Mouse (Mus musculus): ENCODE data around the gene Atxn7l3.

Gene Atxn7l3

DNA sequence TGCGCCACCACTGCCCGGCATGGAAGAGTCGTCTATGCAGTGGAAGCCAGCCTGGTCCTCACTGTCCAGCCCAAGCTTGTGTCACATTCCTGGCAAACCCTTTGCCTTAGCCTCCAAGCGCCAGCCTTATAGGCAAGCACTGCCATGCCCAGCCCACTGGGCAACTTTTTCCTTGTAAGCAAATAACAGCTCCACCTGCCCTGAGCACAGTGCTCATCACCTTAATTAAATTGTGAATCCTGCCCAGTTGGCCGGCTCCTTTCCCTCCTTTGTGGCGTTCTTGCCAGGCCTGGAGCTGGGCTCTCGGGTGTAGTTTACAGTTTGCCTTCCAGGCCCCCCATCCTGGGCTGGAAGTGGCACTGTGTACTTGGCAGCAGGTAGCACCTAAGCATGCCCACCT, 33.2 kb downstream of the Atxn7l3 start:
- DNase-seq = no peak

DNA sequence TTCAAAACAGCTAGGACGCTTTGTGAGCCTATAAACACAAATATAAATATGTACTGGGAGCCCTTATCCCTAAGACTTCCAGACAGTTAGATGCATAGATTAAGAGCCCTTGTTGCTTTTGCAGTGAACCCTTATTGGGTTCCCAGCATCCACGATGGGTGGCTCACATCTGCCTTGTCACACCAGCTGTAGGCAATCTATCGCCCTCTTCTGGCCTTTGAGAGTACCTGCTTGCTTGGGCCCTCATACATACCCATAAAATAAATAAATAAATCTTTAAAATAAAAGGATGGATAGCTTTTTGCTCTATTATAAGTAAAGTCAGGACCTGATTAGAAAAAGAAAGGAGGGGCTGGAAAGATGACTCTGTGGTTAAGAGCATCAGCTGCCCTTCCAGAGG, 37.9 kb downstream of the Atxn7l3 start:
- DNase-seq = no peak

GRCm38 (mm10) chr11:102258095-102258494, 38.3 kb downstream of the Atxn7l3 start:
- DNase-seq = no peak

DNA sequence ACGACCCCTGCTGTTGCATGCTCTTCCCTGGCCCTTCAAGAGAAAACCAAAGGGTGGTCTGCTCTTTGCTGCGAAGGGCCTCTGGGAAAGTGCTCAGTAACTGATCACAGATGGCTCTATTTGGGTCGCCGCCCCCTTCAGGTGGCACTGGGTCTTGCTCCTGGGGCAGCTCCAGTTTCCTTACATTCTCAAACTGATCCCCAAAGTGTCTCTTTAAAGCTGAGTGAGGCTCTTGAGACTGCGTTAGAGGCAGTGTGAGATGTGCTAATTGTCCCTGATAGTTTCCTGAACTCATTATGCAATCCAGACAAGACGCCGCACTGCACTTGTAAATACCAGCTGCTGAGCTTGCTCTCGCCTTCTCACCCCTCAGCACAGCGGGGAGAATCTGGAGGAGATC, 38.9 kb downstream of the Atxn7l3 start:
- no peak for DNase-seq

DNA sequence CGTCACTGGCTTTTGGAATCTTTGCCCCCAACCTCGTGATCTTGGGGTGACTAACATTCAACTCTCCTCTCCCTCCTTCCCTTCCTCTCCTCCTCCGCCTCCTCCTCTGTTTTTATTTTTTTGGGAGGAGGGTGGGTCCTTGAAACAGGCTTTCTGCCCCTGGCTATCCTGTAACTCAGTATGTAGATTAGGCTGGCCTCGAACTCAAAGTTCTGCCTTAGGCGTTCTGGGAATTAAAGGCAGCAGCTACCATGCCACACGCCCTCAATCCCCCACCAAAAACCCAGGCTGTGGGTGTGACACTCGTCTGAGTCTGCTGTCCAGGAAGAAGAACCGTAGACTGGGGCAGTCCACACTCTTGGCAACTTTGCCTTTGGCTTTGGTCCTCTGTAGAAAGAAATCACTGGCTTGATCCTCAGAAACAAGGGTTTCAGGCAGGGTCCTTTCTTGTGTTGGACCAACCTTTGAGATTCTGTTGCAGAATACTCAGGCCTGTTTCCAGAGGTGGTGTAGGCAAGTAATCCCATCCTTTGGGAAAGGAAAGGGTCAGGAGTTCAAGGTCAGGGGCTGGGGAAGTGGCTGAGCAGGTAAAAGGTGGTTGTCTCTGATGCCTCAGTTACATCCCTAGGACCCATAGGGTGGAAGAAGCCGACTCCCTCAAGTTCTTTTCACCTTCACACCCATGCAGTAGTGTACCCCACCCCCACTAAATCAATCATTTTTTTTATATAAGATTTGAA, 46.9 kb downstream of the Atxn7l3 start:
- DNase-seq = no peak

DNA sequence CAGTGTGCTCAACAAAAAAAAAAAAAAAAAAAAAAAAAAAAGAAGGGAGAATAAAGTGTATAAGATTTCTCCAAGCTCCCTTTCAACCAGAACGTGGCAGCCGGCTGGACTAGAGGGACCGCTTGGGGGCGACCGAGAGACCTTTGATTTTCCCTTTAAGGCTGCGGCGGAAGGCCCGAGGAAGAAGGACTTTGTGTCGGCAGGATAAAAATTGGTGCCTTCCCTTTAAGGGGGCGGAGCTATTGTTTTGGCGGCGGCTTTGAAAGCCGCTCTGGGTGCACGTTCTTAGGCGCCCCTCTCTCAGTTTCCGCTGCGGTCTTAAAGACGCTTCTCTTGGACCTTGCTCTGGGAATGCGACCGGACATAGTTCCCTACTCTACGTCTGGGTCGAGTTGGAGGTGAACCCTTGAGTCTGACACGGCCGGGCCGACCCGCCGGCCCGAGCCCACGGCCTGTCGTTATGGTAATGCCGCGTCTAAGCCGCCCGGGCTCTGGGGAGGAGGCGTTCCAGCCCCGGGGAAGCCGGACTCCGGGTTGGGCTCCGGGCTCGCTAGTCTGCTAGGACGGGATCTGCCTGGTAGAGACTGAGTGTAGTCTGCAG, 47.7 kb downstream of the Atxn7l3 start, which contains the start of gene BC030867:
TSS of gene BC030867 (plus strand) at position 253 of the 601 bp plus-strand sequence.
- peak; percentile 88 to 94 for DNase-seq

GRCm38 (mm10) chr11:102246871-102247270, 49.6 kb downstream of the Atxn7l3 start:
- DNase-seq = no peak

DNA sequence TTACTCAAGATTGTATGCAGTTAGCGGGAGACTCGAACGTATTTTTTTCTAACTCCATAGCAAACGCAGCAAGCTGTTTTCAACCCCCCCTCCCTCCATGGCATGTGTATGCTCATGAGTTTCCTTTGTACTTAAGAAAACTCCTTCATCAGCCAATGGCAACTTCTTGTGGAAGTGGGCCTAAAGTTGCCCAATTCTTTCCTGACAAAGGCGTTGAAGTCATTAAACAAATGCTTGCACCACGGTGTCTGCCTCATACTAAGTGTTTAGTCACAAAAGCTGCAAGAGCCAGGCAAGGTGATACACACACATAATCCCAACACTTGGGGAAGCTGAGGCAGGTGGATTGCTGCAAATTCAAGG, 50.2 kb downstream of the Atxn7l3 start:
- DNase-seq = no peak

DNA sequence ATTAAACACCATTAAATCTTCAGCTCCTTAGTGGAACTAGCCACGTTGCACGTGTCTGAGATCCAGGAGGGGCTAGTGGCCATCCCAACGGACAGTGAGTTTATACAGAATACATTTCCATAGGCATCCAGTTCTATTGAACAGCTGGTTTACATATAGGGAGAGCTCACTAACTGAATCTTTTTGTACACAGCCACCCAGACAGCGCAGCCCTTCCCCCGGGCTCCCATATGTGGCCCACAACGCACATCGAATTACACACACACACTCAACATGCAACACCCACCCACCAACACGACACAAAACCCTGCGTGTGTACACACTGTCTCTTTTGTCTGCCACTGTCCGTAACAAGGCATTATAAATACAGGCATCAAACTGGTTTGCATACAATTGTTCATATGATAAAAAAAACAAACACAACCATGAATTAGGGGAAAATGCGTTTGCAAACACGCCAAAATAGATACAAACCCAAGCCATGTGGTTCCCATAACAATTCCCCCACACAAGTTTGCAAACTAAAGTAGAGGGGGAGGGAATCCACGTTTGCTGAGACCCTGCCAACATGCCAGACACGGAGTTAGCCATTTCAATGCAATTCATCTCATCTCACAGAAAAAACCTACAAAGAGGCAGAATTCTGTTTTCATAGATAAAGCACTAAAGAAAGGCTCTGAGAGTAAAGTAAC, 50.7 kb downstream of the Atxn7l3 start:
- no peak for DNase-seq

- peak in 1 of 2 experiments; percentile 17 for DNase-seq
Measured at GRCm38 (mm10) chr11:102244926-102245449, 51.4 kb downstream of the Atxn7l3 start.

GRCm38 (mm10) chr11:102241874-102242273, 54.6 kb downstream of the Atxn7l3 start:
- DNase-seq = no peak

GRCm38 (mm10) chr11:102241246-102241645, 55.2 kb downstream of the Atxn7l3 start:
- DNase-seq = no peak

DNA sequence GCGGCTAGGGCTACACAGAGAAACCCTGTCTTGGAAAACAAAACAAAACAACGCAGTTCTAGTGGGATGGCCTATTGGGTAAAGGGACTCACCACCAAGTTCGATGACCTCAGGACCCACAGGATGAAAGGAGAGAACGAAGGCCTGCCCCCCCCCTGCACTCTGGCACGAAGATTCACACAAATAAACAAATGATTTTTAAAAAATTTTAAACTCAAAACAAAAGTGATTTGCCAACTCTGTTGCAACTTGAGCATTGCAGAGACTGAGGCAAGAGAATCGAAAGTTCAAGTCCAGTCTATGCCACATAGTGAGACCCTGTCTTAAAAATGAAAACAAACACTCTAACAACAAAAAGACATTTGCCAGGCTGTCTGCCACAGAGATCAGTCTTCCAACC, 55.8 kb downstream of the Atxn7l3 start:
- DNase-seq = no peak

All from thymus, postnatal 36 days (tissue).